Mouse (Mus musculus) neutrophil, adult 5-6 weeks (primary cell): Measurements from ENCODE around the gene Irf4. TPM values are rescaled to one million over a fixed set of nuclear protein-coding genes. Genes with fewer than 3 reads are reported as not detected.
A peak's percentile ranks its signal among the peaks of the same experiment; 100 is the strongest.

ENCODE experiments used
- ATAC-seq: fragments of 151-379, 151-347 bp; 2 replicates; pipeline ENCODE4 v1.8.0; 2017; ENCODE audit warnings: mild to moderate bottlenecking, moderate TSS enrichment; ENCODE audit not compliant: insufficient number of reproducible peaks, poor library complexity, low FRiP score, severe bottlenecking; ENCODE audit errors: extremely low read depth
- total RNA-seq: library from RNA; stranded (forward); fragments of 200-1000 nt; gene quantifications from 2 replicates; pipeline ENCODE4 v1.2.3, GENCODE M21; 2017

Gene Irf4
- total RNA-seq, 1 experiment from 2014 or later, result 62.0 TPM

DNA sequence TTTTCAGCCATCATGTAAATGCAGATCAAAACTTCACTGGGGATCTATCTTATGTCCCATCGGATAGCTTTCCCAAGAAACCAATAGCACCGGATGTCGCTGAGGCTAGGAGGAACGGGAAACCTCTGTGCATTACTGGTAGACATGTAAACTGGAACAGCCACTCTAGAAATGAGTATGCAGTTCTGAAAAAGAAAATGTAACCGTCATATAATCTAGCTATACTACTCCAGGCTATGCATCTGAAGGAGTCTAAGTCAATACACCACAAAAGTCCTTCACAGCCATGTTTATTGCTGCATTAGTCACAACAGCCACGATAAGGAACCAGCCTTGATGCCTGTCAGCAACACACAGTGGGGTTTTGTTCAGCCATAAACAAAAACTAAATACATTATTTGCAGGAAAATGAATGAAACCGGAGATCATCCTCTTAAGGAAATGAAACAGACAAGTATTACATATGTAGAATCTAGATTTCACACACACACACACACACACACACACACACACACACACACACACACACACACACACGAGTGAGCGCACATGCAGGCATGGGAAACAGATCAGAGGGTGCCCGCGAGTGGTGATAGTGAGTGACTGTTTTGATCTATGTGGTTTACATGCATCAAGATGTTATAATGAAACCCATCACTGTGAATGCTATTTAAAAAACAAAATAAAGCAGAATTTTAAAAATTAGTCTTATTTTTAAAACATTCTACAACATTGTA, 16.1 kb upstream of the Irf4 start:
- ATAC-seq, result no peak

- ATAC-seq, result peak; percentile 57; the same call in 1 of the 2 replicates
These were observed 12.3 kb upstream of the Irf4 start for GRCm38 (mm10) chr13:30736721-30737120.

- ATAC-seq, result no peak
These were observed 11.8 kb upstream of the Irf4 start for GRCm38 (mm10) chr13:30737257-30737656.

GRCm38 (mm10) chr13:30738310-30738840, 10.7 kb upstream of the Irf4 start:
- ATAC-seq, result no peak

DNA sequence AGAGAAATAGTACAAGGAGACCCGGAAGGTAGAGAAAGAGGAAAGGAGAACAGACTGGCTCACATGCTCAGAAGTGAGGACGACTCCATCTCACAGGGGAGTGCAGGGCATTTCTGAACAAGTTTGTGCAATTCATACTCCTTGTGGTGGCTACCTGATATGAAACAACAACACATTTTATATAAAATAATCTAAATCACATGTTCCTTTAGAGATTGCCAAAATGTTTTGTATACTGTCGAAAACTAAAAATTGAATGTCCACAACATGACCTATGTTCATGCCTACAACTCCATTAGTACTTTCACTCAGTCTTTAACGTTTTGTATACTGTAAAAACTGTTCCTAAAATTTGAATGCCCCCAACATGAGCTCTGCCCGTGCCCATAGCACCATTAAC, 7.9 kb upstream of the Irf4 start:
- ATAC-seq, result no peak

GRCm38 (mm10) chr13:30742411-30742970, 6.5 kb upstream of the Irf4 start:
- ATAC-seq, result no peak

DNA sequence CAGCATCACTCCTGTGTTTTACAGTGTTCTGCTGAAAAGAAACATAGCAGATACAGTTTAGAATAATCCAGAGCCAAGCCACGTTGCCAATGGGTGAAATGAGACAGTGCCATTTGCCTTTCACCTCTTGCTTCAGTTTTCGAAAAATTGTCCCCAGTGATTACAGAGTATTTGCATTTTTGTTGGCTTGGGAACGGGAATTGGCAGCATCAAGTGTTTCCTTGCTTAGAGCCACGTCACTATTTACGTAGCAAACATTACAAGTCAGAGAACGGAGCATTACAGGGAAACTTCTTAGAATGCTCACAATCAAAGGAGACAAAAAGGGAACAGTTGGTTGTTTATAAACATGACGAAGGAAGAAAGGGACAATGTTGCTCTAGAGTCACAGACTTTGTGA, 3.9 kb upstream of the Irf4 start:
- no peak for ATAC-seq

DNA sequence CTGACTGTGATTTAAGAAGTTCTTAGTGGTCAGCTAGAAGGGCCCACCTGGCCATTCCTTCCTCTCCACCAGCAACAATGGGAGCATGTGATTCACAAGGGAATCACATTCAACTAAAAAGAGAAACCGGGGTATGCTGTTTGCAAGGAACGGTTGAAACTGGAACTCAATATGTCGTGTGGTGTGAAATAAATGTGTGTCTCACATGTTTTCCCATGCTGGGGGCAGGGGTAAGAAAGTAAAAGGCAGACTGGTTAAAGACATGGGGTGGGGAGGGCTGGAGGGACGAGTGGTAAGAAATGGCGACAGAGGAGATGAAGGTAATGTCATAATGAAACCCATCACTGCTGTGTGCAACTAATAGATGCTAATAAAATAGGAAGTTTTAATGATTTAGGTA, 2.0 kb upstream of the Irf4 start:
- no peak for ATAC-seq

- no peak for ATAC-seq
These were observed 1.5 kb upstream of the Irf4 start for GRCm38 (mm10) chr13:30747504-30747903.

DNA sequence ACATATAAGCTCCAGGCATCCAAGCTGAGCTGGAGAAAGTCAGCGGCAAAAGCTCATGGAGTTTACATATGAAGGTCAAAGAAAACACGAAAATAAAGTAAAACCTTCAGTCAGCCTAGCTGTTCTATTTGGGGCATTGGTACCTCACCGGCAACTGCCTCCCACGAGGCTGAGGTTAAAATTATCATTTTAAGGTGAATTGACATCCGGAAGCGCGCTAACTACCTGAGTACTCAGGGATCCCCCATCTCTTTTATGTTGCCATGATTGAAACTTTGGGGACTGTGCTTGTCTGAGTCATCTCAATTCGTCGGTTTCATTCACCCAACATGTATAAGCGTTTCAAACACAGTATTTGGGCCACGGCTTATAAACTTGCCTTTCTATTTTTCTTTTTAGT, 705 bp upstream of the Irf4 start:
- ATAC-seq, result no peak

DNA sequence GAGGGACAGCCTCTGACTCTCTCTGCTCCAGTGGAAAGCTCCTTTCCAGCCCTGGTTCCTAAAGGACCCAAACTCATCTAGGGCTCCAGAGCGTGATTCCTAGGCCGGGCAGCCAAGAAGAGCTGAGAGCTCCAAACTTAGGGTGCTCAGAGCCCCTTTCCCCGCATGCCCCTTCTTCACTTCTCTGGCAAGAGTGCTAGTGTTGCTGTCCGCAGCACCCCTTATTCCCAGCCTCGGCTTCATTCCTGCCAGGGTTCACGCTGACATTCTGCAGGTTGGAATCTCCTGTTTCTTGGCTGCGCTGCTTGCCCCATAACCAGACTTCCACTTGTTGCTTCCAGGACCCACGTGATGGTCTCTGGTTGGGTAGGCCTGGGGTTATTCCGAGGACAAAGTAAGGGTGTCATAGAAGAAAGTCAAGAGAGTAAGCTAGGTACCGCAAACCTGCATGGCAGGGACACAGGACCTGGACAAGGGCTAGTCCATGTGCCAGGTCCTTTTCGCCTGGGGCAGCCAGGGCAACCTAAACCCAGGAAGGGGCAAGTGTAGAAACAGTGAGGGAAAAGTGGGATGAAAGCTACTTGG, 623 bp downstream of the Irf4 start:
- no peak for ATAC-seq

DNA sequence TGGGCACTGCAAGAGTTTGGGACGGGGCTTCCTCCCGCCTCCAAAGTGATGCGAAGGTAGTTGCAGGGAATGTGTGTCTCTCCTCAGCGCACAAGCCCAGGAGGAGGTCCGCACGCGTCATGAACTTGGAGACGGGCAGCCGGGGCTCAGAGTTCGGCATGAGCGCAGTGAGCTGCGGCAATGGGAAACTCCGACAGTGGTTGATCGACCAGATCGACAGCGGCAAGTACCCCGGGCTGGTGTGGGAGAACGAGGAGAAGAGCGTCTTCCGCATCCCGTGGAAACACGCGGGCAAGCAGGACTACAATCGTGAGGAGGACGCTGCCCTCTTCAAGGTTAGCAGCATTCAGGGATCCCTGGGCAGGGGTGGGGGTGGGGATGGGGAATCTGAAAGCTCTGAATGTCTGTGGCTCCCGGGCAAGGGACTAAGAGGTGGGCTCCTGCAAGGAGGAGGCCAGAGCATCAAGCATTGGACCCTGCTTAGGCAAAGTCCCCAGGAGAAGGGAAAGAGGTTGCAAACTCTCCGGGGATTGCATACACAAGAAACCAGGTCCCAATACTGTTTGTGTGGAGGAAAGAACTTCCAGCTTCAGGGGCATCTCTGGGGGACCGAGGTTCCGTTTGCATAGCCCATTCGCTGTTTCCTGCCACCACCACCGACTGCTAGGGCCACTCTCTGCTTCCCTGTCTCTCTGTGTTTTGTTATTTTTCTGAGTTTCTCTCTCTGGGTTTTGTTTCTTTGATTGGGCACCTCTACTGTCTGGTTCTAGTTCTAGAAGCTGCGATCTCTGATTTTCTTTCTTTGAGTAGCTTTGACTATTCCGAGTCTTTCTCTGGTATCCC, 1.7 kb downstream of the Irf4 start:
- ATAC-seq, result no peak

GRCm38 (mm10) chr13:30751304-30751580, 2.2 kb downstream of the Irf4 start:
- ATAC-seq, result no peak

- ATAC-seq, result no peak
These were observed 3.7 kb downstream of the Irf4 start for GRCm38 (mm10) chr13:30752581-30753187.

DNA sequence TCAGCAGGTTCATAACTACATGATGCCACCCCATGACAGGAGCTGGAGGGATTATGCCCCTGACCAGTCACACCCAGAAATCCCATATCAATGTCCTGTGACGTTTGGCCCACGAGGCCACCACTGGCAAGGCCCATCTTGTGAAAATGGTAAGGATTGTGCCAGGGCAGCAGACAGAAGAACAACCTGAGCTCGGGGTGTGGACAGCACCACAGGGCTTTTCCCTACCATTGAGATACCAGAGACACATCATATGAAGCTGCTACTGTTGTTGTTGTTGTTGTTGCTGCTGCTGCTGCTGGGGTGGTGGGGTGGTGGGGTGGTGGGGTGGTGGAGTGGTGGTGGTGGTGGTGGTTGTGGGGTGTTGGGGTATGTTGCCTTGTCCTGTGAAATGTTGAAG, 4.4 kb downstream of the Irf4 start:
- ATAC-seq, result no peak

DNA sequence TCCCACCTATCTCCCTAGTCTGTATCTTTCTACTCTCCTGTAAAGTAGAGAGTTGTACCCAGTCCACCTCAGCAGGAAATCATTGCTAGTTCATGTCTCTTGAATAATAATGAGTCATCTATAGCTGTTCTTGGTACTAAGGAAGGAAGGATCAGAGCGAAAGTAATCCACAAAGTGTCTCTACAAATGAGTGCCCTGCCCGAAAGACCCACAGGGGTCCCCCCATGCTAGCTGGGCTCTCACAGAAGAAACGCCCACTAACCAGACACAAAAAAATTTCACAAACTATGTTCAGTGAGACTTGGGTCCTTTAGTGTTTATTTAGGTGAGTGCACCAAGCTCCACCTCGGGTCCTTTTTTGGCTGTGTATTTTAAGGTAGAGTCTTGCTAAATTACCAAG, 5.0 kb downstream of the Irf4 start:
- no peak for ATAC-seq

DNA sequence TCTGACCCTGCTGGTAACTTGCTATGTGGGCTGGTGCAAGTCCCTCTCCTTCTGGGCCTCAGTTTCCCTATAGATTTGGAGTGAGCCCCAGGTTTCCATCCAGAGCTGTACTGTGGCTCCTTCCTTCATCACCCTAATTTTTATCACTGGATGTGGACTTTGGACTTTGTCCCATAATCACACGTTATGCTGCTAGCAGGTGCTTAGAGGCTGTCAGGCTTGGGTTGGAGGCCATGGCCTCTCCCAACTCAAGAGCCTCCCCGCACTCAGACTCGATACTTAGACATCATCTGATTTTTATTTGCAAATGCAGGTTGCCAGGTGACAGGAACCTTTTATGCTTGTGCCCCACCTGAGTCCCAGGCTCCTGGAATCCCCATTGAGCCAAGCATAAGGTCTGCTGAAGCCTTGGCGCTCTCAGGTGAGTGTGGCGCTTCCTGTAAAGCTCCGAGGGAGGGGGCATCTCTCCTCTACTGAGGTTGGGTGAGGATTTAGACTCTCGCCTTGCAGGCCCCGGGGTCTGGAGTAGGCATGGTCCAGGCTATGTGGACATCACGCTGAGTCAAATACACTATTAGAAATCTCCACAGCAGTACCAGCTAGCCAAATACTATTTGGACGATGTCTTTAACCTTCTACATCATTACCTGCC, 5.9 kb downstream of the Irf4 start:
- no peak for ATAC-seq

GRCm38 (mm10) chr13:30755577-30755976, 6.6 kb downstream of the Irf4 start:
- ATAC-seq, result no peak
